Mouse (Mus musculus): ENCODE measurements at regions not wholly inside any gene's neighbourhood (a gene's known extent, or its start where the extent isn't known, plus 50 kb on each side); places are given as distances from the start of the nearest gene placed in this dataset.
A peak's percentile ranks its signal among the peaks of the same experiment; 100 is the strongest.

DNA sequence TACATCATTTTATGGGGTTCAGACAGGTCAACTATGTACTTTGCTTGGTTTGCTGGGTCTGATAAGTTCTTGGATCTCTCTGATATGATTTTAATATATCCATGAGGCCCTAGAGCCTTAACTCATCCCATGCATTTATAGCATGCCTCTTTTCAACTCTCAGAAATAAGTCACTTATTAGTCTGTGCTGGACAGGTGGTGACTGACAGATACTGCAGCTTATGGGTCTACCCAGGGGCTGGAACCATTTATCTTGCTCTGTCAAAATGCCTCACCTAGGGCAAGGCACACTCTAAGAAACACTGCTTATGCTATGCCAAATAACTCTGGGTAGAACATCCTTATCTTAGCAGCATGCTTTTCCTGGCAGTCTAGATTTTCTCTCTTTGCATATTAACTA is 225.6 kb downstream of the Mbnl1 start:
- DNase-seq (ENCODE audit: low read depth): no peak

DNA sequence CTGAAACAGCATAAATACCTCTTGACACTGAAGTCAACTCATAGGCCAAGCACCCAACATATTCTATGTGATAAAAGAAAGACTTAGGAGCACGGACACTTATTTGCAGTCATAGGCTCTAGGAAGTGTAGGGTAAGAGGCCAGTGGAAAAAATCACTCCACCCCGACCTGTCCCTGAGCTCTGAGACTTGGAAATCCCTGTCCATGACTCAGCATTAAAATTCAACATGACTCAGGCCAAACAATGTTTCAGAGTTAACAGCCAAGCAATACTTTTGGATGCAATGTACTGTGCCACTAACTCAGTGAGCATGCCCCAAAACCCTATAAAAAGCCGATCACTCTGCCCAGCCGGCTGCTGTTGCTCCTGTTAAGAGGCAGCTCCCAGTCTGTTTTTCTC is 234.5 kb downstream of the Mbnl1 start:
- DNase-seq (ENCODE audit: low read depth): peak; percentile 51

DNA sequence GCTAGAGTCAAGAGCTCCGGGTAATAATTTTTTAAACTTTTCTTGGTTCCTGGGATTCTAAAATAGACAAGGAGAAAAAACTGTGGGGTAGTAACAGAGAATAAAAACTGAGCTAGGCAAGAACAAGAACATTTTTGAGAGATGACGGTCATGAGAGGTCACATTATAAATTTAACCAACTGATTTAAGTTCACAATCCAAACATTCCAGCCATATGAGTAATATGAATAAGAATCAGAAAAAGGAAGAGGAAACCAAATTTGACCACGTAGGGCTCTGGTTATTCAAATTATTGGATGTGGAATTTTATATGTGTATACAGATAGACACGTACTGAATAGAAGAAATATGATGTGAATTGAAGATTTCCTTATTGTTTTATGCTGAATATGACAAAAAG is 240.3 kb downstream of the Mbnl1 start:
- peak; percentile 31 for DNase-seq (ENCODE audit: low read depth)

DNA sequence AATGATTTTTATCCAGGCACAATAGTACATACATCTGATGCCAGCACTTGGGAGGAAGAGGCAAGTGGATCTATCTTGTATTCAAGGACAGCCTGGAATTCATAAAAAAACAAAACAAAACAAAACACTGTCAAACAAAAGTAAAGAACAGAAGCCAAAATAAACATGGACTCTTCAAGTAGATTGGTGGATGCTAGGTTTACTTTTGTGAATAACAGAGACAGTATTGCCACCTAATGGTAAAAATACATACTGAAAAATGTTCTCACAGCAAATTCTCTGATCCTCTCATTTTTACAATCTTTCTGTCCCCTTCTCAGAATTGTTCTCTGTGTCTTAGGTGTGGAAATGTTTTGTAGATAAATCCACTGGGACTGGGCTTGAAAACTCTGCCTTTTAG is 247.7 kb downstream of the Mbnl1 start:
- peak; percentile 68 for DNase-seq (ENCODE audit: low read depth)

DNA sequence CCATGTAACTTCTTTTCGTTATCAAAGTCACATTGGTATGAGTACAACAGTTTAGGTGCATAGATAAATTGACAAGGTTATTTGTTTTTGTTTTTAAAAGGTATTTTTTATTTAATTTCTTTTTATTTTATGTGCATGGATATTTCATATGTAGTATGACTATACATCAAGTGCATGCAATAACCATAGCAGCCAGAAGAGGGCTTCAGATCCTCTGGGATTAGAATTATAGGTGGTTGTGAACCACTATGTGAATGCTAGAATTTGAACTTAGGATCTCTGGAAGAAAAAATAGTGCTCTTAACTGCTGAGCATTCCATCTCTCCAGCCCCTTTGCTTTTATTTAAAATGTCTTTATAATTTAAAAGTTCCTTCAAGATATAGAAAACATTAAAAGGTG is 258.7 kb downstream of the Mbnl1 start:
- no peak for DNase-seq (ENCODE audit: low read depth)

DNA sequence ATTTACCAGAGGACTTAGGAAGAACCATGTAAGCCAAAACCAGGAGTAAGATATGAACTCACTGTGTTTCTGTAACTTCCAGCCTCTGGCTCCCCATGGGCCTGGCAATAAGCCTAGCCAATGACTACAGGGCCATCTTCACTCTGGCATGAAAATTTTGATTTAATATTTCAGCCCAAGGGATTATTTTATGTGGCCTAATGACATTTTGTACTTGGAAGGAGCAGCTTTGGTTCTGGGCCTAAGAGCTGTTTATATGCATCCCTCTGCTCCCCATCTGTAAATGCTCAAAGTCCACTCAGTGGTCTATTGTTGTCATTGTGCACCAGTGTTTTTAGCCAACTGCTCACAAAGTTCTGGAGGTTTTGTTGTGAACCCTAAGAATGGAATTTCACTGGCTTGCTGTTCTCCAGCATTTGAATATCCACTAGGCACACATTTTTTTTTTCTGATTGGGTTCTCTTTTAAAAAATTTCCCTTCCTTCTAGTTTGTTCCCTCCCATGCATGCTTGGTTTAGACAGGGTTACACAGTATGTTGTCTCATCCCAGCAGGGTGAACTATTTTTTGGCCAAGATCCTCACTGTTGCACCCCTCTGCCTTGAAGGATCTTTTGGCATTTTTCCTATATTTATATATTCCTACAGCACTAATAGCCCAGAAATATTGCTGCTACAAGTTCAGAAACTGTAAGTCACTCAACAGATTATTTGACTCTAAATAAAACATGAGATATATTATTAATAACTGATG is 261.9 kb upstream of the P2ry1 start:
- peak; percentile 31 for DNase-seq (ENCODE audit: low read depth)

DNA sequence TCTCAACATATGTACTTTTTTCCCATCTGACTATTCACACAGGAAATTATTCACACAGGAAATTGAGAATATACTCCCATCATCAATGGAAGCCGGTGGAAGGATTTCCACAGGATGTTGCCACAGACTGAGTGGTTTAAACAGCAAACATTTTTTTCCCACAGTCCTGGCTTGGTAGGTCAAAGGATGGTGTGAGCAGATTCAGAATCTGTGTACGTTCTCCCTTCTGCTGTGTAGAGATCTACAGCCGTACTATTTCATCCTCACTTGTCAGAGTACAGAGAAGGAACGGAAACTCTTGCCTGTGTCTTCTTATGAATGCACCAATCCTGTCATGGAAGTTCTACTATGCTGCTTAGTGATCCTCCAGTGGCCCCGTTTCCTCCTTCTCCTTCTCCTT is 261.2 kb upstream of the P2ry1 start:
- no peak for DNase-seq (ENCODE audit: low read depth)

DNA sequence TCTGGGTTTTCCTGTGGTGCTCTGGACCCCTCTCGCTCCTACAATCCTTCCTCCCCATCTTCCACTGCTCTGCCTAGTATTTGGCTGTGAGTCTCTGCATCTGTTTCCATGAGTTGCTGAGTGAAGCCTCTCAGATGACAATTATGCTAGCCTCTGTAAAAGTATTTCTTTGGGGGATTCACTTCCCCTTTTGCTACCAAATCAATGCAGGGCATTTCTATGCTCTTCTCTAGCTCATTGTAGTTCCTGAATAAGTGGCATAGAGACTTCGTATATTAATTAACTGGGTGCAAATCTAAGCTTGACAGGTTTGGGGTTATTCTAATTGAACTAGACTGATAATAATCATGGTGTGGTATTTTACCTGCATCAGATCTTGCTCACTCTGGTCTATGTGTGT is 260.4 kb upstream of the P2ry1 start:
- DNase-seq (ENCODE audit: low read depth): no peak

DNA sequence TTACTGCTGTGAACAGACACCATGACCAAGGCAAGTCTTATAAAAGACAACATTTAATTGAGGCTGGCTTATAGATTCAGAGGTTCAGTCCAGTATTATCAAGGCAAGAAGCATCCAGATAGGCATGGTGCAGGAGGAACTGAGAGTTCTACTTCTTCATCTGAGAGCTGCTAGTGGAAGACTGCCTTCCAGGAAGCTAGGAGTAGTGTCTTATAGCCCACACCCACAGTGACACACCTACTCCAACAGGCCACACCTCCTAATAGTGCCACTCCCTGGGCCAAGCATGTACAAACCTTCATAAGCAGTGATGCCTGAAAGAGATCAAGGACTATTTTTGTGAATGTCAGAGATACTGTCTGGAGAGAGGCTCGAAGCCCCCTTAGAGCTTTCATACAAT is 257.5 kb upstream of the P2ry1 start:
- no peak for DNase-seq (ENCODE audit: low read depth)

DNA sequence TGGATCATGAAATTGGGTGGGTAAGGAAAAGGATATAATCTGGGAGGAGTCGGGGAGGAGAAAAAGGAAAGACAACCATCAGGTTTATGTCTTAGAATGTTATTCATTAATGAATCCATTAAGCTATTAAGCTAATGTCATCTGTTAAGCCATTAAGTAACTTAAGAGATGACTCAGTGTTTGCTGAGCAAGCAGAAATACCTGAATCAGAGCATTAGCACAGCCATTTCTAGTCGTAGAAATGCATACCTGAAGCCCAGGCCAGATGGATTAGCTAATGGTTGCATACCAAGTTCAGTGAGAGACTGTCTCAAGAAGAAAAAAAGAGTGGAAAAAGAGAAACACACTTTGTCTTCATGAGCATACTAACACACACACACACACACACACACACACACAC is 244.0 kb upstream of the P2ry1 start:
- no peak for DNase-seq (ENCODE audit: low read depth)

DNA sequence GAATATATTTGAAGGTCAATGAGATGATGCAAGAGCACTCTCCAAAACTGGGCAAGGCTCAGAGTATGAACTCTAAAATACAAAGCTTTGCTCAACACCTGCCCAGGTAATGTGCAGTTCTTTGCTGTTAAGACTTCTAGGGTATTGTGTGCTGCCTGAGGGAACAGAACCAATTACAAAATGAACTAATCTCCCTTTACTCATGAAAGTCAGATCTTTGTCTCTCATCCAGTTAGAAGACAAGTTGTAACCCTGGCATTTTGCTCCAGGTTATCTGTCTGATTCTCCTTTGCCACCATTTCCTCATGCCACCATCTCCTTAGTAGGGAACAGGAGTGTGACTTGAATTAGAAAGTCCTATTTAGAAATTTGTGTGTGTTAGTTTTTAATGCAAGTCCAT is 243.5 kb upstream of the P2ry1 start:
- DNase-seq (ENCODE audit: low read depth): no peak

DNA sequence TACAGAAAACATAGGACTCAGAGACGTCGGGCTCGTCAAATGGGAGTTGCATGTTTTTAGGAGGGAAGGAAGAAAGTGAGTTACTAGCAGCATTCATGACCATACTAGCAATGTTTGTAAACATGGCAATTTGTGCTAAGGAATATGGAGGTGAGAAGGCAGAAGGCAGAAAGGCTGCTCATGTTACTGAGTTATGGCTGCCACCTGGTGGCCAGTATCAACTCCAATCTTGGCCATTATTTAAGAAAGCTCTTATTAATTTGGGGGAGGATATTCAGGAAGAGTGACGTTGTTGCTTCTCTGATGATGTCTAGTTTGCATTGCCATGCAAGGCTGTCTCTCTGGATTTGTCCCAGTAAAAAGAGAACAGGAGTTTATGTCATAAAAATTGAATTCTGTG is 239.7 kb upstream of the P2ry1 start:
- DNase-seq (ENCODE audit: low read depth): peak; percentile 86

DNA sequence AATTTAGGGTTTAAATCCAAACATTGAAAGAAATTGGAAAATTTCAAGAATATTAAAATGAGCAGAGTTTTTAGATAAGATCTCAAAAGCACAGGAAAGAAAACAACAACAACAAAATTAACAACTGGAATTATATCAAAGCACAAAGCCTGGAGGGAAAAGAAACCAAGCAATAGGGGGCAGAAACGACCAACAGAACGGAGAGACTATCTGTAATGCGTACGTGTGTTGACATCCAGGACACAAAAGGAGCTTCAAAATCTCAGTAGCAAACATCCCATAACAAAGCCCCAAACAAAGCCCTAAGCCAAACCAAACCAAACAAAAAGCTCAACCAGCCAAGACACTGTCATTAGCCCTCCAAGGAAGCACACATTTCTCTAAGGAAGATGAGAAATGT is 237.5 kb upstream of the P2ry1 start:
- DNase-seq (ENCODE audit: low read depth): no peak

DNA sequence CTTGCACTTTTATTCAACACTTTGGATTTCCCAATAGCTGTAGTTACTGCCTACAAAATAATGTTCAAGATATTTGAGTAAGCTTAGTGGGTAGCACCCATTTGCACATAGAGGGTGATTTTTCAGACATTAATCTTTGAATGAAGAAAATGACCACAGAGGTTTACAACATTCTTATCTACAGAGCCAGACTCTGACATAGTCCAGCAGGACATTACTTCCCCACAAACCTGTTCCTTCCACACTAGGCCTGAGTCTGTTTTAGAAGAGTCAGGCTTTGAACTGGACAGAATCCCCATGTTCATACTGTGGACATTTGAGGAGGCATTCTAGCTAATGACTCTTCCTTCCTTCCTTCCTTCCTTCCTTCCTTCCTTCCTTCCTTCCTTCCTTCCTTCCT is 233.6 kb upstream of the P2ry1 start:
- DNase-seq (ENCODE audit: low read depth): no peak

DNA sequence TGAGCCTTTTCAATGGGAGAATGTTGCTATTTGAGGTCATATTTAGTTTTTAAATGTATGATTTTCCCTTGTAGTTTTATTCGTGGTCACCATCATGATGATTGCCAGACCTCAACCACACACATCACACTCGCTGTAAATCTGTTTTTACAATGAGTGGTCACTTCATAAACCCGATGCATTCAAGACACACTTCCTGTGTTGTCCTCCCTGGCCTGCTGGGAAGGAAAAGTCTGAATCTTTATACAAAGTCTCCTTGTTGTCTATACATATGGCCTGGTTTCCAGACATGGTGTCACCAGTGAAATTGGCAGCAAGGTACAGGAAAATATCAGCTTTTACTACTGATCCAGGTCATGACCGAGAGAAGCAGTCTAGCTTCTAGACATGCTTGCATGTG is 230.7 kb upstream of the P2ry1 start:
- no peak for DNase-seq (ENCODE audit: low read depth)

DNA sequence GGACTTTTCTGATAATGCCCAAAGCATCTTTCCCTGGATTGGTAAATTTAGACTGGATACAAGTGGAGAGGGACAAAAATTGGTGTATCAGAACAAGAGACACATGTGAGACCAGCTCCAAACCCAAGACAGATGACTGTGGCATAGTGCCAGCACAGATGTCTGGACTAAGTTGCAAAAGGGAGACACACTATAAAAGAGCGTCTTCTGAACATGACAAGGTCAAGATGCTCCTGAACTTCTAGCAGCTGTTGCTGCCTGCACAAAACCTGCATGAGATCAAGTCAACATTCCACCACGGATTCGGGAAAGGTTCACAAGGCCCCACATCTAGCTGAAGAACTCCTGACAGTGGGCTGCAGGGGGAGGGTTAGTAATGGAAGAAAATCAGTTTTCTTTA is 229.2 kb upstream of the P2ry1 start:
- no peak for DNase-seq (ENCODE audit: low read depth)

DNA sequence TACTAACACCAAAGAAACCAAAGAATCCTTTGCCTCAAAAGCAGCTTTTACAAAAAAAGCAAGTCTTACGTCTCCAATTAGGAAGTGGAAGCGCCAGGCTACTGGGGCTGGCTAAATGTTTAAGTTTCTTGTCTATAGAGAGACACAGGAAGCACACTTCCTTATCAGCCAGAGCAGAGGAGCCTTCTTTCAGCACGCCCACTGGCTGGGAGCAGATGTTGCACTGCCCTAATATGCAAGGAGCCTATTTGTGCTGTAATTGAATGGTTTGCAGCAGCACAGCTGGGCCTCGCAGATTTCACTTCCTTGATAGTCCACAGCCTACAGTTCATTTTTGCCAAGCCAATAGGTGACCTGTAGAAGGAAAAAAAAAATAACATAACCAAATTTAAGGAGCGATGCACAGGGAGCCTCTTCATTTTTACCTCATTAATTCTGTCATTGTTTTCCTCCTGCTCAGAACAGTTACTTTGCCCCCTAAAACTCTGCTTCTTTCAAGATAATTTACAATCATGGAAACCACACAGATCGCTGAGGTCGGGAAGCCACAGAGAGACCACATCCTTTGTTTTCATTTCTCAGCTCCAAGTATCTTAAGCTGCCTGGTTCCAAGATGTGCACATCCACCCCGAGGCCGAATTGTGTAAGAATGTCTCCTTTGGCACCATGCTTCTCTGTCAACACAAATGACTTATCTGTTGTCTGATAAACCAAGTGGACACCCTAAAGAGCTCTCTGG is 217.3 kb upstream of the P2ry1 start:
- peak; percentile 25 for DNase-seq (ENCODE audit: low read depth)

DNA sequence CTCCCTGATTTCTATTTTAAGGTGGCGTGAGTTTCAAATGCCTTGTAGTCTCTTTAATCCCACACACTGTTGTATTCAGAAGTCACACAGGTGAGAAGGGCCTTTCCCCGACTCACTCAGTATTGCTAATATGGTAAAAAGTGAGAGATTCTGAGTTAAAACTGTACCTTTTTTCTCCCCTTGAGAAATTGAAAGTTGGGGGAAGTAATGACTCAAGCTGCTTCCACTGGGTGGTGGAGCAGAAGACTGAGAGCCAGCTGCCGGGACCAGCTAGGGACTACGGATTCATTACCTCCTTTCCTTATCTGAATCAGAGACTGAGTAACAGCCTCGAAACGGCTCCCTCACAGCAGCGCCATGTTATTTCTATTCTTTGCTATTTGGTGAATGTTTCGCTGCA is 214.6 kb upstream of the P2ry1 start:
- no peak for DNase-seq (ENCODE audit: low read depth)

DNA sequence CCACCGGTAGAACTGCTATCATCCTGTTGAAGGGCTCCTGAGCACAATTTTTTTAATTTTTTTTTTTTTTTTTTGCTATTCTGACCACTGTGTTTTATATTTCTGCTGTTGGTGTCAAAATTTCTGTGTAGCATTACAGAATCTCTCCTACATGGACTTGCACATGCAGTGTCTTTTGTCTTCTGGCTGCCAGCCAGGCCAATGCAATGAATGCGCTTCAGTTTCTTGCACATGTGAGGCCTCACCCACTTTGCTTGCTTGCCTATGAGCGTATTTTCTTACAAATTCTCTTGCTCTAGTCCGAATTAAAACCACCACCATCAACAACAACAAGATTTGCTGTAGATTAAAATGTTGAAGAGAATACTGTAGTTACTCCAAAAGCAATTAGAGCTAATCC is 213.2 kb upstream of the P2ry1 start:
- no peak for DNase-seq (ENCODE audit: low read depth)

DNA sequence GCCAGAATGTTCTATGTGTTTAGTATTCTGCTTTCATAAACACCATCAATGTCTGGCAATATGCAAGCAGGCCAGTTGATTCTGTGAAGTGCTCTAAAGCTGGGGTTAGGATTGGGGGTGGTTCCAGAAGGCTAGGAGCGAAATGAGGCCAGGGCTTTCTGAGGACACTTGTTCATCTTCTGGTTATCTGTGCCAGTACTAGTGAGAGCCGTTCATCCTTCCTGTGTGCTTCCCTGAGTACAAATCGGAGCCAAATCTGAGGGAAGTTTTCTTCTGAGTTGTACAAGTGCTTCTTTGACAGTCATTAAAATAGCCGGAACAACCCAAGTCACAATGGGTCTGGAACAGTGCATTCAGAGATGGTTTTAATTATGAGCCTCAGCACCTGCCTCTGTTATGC is 210.4 kb upstream of the P2ry1 start:
- DNase-seq (ENCODE audit: low read depth): no peak

DNA sequence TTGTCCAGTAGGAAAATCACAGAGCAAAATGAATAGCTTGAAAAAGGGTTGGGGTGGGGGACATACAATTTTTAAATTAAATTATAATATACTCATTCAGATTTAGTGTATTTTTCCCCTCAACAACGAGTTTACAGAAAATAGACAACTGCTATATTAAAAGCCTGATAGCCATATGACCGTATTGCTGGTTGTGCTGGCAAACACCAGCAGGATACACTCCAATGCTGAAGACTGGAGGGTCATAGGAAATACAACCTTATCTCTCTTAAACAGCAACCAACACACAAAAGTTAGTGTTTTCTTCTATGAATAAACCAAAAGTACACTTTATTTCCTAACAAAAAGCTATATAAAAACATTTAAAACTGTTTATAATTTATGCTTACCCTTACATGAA is 206.4 kb upstream of the P2ry1 start:
- no peak for DNase-seq (ENCODE audit: low read depth)

DNA sequence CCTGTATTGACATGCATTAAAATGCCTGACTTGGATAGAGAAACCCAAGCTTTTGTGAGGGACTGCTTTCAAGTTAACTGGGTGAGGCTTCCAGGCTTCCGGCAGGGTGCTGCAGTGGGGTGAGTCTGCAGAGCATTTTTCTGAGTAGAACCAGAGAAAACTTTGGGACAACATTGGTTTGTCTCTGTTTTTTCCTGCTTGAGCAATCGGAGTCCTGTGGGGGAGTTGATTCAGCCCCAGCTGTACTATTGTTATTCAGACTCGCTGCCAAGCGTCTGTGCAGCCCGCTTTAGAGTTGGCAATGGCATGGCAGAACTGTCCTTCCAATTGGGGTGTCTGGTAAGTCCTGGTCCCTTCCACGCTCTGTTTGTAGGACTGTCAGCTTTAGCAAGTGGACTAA is 204.8 kb upstream of the P2ry1 start:
- DNase-seq (ENCODE audit: low read depth): no peak

DNA sequence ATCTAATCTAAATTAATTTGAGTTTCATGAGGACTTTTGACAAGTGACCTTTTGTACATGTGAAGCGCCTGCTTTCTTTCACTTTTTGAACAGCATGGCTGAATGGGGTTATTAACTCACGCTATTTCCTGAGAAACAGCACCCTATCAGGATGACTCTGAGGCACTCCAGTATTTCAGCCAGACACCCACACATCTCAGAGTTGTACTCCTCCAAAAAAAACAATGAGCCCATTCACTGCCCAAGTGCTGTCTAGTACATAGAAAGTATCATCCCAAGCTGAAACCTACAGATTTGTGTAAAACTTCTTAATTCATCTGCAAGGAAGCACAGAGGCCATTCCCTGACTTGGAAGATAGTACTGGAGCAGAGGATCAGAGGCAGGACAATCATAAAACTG is 204.1 kb upstream of the P2ry1 start:
- DNase-seq (ENCODE audit: low read depth): no peak

DNA sequence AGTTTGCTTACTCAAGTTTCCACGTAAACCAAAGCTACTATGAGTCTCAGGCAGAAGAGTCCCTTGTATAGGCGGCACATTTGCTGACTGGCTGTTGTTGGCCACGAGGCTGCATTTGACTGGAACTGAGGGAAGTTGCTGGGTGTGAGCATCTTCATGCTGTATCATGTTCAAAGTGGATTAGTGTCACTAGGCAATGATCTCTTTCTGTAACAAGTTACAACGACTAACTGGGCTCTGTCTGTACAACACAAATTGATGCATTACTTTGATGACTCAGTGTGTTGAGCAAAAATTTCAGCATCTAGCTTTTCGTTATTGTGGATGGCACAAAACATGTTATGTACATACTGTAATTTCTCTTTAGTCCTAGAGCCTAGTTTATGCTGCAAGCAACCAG is 203.7 kb upstream of the P2ry1 start:
- no peak for DNase-seq (ENCODE audit: low read depth)

All from NIH3T3 (cell line).